Mouse (Mus musculus) frontal cortex, postnatal 10 days (tissue): ENCODE results near the gene Cxcl16.

Source experiments
- DNase-seq, 2 experiments: peaks; one replicate each; pipeline ENCODE4 v3.0.0; 2022; ENCODE audit warnings: low spot score in 2 of 2, mixed read lengths in 1 of 2

Cxcl16 gene

DNA sequence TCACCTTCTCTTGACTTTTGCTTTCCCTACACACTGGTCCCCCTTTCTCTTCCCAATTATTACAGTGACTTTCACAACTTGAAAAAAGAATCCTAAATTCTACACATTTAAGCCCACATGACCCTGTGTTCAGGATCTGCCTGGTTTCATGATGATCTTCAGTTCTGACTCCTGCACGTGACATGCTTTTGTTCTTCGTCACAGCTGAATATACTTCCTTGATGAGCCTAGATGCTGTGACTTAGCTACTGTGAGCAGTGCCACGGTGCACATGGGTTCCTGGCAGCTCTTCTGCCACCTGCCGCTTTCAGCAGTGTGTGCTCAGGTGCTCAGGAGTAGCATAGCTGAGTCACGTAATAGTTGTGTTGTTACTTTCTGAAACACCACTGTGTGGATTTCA lies 47.2 kb downstream of the Cxcl16 start:
- no peak for DNase-seq

DNA sequence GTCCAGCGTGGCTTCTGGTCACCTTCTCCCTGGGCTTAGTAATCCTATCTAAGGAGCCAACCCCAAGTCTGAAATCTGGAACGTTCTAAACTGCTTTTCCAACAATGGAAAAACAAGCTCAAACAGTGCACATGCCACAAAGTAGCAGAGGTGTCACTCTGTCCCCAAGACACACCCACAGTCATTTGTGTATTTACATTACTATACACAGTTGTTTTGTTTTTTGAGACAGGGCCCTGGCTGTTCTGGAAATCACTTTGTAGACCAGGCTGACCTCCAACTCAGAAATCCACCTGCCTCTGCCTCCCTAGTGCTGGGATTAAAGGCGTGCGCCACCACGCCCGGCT lies 49.5 kb downstream of the Cxcl16 start:
- no peak for DNase-seq

DNA sequence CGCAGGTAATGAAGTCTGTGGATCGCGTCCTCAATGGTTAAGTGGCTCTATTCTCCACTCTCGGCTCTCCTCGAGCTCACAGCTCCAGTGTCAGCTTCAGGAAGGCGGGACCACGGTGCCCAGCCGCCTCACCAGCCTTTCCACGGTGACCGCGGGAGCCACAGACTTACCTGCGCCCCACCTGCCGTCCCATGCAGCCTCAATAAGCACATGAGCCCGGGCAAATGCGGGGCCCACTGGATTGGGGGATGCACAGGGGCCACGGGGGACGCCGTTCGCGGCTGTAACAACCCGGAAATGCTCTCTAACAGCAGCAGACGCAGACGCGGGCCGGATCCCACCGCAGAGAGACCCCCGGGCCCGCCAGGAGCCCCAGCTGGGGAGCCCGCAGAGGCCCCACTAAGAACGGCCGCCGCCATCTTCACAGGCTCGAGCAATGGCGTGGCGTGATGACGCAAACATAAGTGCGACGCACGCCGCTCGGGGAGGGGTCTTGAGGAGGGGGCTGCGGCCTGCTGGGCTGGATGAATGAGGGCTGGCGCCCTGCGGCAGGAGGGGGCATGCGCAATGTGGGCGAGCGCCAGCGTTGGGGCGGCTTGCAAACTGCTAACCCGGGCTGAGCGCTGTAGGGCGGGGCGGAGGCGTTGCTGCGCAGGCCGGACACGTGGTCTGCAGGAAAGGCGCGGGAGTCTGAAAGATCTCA lies 50.0 kb downstream of the Cxcl16 start, which contains the start of gene Pelp1:
Gene Pelp1, minus strand, starts transcription at position 438 of the 703 bp plus-strand sequence.
- DNase-seq, result peak; percentile 90 to 93
